ENCODE assay signal across 39 mouse cellular contexts in the genomic region with DNA sequence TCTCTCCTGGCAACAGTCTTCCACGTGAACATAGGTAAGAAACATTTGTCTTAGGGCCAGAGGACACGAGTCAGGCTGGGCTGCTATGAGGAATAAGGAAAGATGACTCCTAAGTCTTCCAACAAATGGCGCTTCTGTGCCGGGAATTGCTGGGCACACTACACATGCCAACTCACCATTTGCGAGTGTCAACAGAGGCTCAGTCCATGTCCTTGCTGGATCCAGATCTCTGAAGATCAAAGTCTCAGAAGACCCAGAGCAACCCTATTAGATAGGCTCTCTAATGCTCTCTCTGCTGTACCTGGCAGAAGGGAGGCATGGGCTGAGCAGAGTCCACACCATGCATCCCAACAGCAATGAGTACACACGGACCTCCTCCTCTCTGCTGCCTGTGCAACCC. TPM values are rescaled to one million over a fixed set of nuclear protein-coding genes. Genes with fewer than 3 reads are reported as not detected.
"Had no signal": no experiment of that assay in that cellular context is flagged by ENCODE, and none has a peak within 500 bp of the region (broad histone marks: within the 10 kb centered on the region; RNA-seq: fewer than 3 reads in every experiment).

No protein-coding gene starts in this region.

- H3K4me1 ChIP-seq: embryonic facial prominence, embryonic 10.5 days; embryonic facial prominence, embryonic 12.5 days; embryonic facial prominence, embryonic 13.5 days; embryonic facial prominence, embryonic 15.5 days; forebrain, embryonic 10.5 days; forebrain, embryonic 12.5 days; forebrain, embryonic 13.5 days; forebrain, embryonic 15.5 days had no signal

- ATAC-seq: forebrain, embryonic 13.5 days; forebrain, embryonic 14.5 days; forebrain, embryonic 15.5 days; forebrain, embryonic 16.5 days; forebrain, postnatal 0 days had no signal

- H3K36me3 ChIP-seq: embryonic facial prominence, embryonic 10.5 days; embryonic facial prominence, embryonic 12.5 days; embryonic facial prominence, embryonic 13.5 days; embryonic facial prominence, embryonic 15.5 days; forebrain, embryonic 10.5 days; forebrain, embryonic 12.5 days; forebrain, embryonic 15.5 days had no signal

- DNase-seq: cerebellum, adult 2 months; cerebellum, adult 8-10 months; cerebellum, adult 9-10 months; cerebellum, adult 9-11 months; cerebellum, postnatal 10 days; cerebellum, postnatal 14 days; cerebellum, postnatal 25 days; cerebellum, postnatal 36 days; embryo, embryonic 11 days; forebrain, postnatal 0 days; gastrocnemius, adult 2 months; gastrocnemius, postnatal 10 days; gastrocnemius, postnatal 14 days; gastrocnemius, postnatal 25 days; gastrocnemius, postnatal 36 days; heart, adult 18-20 months; heart, adult 2 months had no signal

- H3K27me3 ChIP-seq: embryonic facial prominence, embryonic 12.5 days; embryonic facial prominence, embryonic 13.5 days; embryonic facial prominence, embryonic 15.5 days; forebrain, embryonic 12.5 days; forebrain, embryonic 13.5 days; forebrain, embryonic 15.5 days had no signal

- H3K9ac ChIP-seq: embryonic facial prominence, embryonic 12.5 days; embryonic facial prominence, embryonic 13.5 days; embryonic facial prominence, embryonic 15.5 days; forebrain, embryonic 12.5 days; forebrain, embryonic 13.5 days; forebrain, embryonic 15.5 days; forebrain, postnatal 0 days had no signal

- H3K4me3 ChIP-seq: embryonic facial prominence, embryonic 10.5 days; embryonic facial prominence, embryonic 12.5 days; embryonic facial prominence, embryonic 13.5 days; embryonic facial prominence, embryonic 15.5 days; erythroblast, embryonic 14.5 days; forebrain, embryonic 10.5 days; forebrain, embryonic 12.5 days; forebrain, embryonic 13.5 days; forebrain, embryonic 15.5 days; gastrocnemius, adult 2 months; heart, adult 2 months had no signal

- H3K27ac ChIP-seq: embryonic facial prominence, embryonic 10.5 days; embryonic facial prominence, embryonic 12.5 days; embryonic facial prominence, embryonic 13.5 days; embryonic facial prominence, embryonic 15.5 days; forebrain, embryonic 10.5 days; forebrain, embryonic 12.5 days; forebrain, embryonic 13.5 days; forebrain, embryonic 15.5 days; gastrocnemius, adult 2 months; heart, adult 2 months had no signal

- H3K4me2 ChIP-seq: embryonic facial prominence, embryonic 12.5 days; embryonic facial prominence, embryonic 13.5 days; embryonic facial prominence, embryonic 15.5 days; forebrain, embryonic 12.5 days; forebrain, embryonic 13.5 days; forebrain, embryonic 15.5 days had no signal

- H3K9me3 ChIP-seq: embryonic facial prominence, embryonic 10.5 days; embryonic facial prominence, embryonic 12.5 days; embryonic facial prominence, embryonic 13.5 days; embryonic facial prominence, embryonic 15.5 days; forebrain, embryonic 10.5 days; forebrain, embryonic 12.5 days; forebrain, embryonic 13.5 days; forebrain, embryonic 15.5 days had no signal

RNA-seq across cellular contexts. Expression of gene Cyp2d40, which starts 0.9 kb away (rescaled TPM):
- total RNA-seq: common myeloid progenitor, adult 5-6 weeks; forebrain, postnatal 0 days; gastrocnemius, adult 18-20 months; gastrocnemius, adult 2 months; gastrocnemius, adult 8-10 months; gastrocnemius, postnatal 10 days; gastrocnemius, postnatal 14 days; gastrocnemius, postnatal 25 days; gastrocnemius, postnatal 36 days; gastrocnemius, postnatal 4 days; granulocyte monocyte progenitor cell, adult 5-6 weeks; heart, adult 18-20 months; heart, adult 2 months had no signal
- polyA plus RNA-seq: cerebellum, adult 2 months; cortical plate, adult 2 months; embryonic facial prominence, embryonic 10.5 days; embryonic facial prominence, embryonic 11.5 days; embryonic facial prominence, embryonic 12.5 days; embryonic facial prominence, embryonic 13.5 days; embryonic facial prominence, embryonic 14.5 days; embryonic facial prominence, embryonic 15.5 days; erythroblast, embryonic 14.5 days; forebrain, embryonic 10.5 days; forebrain, embryonic 11.5 days; forebrain, embryonic 12.5 days; forebrain, embryonic 13.5 days; forebrain, embryonic 14.5 days; forebrain, embryonic 15.5 days; forebrain, embryonic 16.5 days; forebrain, postnatal 0 days; frontal cortex, adult 2 months; gonadal fat pad, adult 2 months; heart, adult 2 months had no signal

RNA-seq across cellular contexts. Expression of gene Cyp2d26, which starts 29.2 kb away (rescaled TPM):
- total RNA-seq: common myeloid progenitor, adult 5-6 weeks; forebrain, postnatal 0 days; gastrocnemius, adult 2 months; gastrocnemius, postnatal 14 days; gastrocnemius, postnatal 25 days; gastrocnemius, postnatal 36 days; granulocyte monocyte progenitor cell, adult 5-6 weeks; heart, adult 18-20 months; heart, adult 2 months had no signal
- polyA plus RNA-seq: embryonic facial prominence, embryonic 10.5 days; embryonic facial prominence, embryonic 11.5 days; embryonic facial prominence, embryonic 12.5 days; embryonic facial prominence, embryonic 13.5 days; embryonic facial prominence, embryonic 14.5 days; embryonic facial prominence, embryonic 15.5 days; erythroblast, embryonic 14.5 days; forebrain, embryonic 10.5 days; forebrain, embryonic 11.5 days; forebrain, embryonic 12.5 days; forebrain, embryonic 14.5 days; forebrain, embryonic 15.5 days; forebrain, embryonic 16.5 days; forebrain, postnatal 0 days; heart, adult 2 months had no signal
